Mouse (Mus musculus): ENCODE data around the gene Bloc1s6. TPM values are rescaled to one million over a fixed set of nuclear protein-coding genes. Genes with fewer than 3 reads are reported as not detected.

Gene Bloc1s6
- polyA plus RNA-seq (2014; fragmentation: Illumina TruSeq; extraction: RNeasy Lipid Tissue Mini Kit (QIAGEN cat#74804); ENCODE audit: low read depth, low replicate concordance): 29.9 TPM

GRCm38 (mm10) chr2:122737894-122738830 is at the start of gene Bloc1s6:
Bloc1s6 (plus strand) TSS chr2:122738503.

GRCm38 (mm10) chr2:122702181-122703036 is 35.9 kb upstream of the Bloc1s6 start, which contains the start of gene Slc30a4:
Slc30a4 (minus strand) TSS chr2:122702663.

GRCm38 (mm10) chr2:122765071-122765793 is 26.9 kb downstream of the Bloc1s6 start, which contains the start of gene Sqor:
Sqor (plus strand) TSS chr2:122765237.

Other genes starting within 250 kb of the Bloc1s6 start
- gene Gatm, start 127.2 kb upstream of the Bloc1s6 start, polyA plus RNA-seq (2014; fragmentation: Illumina TruSeq; extraction: RNeasy Lipid Tissue Mini Kit (QIAGEN cat#74804); ENCODE audit: low read depth, low replicate concordance): 13.5 TPM
- 7.2 TPM for gene AA467197, start 101.5 kb upstream of the Bloc1s6 start, polyA plus RNA-seq (2014; fragmentation: Illumina TruSeq; extraction: RNeasy Lipid Tissue Mini Kit (QIAGEN cat#74804); ENCODE audit: low read depth, low replicate concordance)
- 20.6 TPM for gene Slc30a4, start 35.8 kb upstream of the Bloc1s6 start, polyA plus RNA-seq (2014; fragmentation: Illumina TruSeq; extraction: RNeasy Lipid Tissue Mini Kit (QIAGEN cat#74804); ENCODE audit: low read depth, low replicate concordance)
- gene Sqor, start 26.7 kb downstream of the Bloc1s6 start, polyA plus RNA-seq (2014; fragmentation: Illumina TruSeq; extraction: RNeasy Lipid Tissue Mini Kit (QIAGEN cat#74804); ENCODE audit: low read depth, low replicate concordance): 115 TPM